Mouse (Mus musculus): Measurements from ENCODE around the gene Tln2. TPM values are rescaled to one million over a fixed set of nuclear protein-coding genes. Genes with fewer than 3 reads are reported as not detected.

Tln2 gene
- polyA plus RNA-seq, 1 experiment from 2014 or later: 18.5 TPM

DNA sequence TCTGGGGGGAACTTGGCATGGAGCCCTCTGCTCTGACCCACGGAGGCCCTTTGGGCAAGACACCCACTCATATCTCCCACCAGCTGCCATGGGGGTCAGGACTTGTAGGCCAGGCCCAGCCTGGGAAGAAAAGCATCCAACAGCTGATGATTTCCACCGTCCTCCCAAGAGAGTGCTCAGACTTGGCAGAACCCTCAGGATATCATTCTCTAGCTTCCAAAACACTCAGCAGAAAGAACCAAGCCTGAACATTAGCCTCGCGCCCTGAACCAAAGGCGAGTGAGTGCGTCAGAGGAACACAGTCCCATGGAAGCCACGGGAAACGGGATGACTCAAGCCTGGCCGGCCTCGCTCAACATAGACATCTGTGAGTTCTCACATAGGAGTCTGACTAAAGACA lies 25.4 kb upstream of the Tln2 start:
- 94% methylated on average over 10 of the region's 10 CpGs for WGBS
- H3K9me3 ChIP-seq (replicated peaks): no peaks in the 10 kb centered on the region
- H3K27me3 ChIP-seq: no peaks in the 10 kb centered on the region
- no peak overlapping the region for H3K4me2 ChIP-seq
- no peak for ATAC-seq
- no peaks in the 10 kb centered on the region for H3K36me3 ChIP-seq (ENCODE audit: poor library complexity, severe bottlenecking)
- H3K4me3 ChIP-seq: no peak overlapping the region
- H3K4me1 ChIP-seq: 0 out of 2 replicates have a peak, but pooled peaks cover 5% of the 10 kb centered on the region
- no peak overlapping the region for H3K27ac ChIP-seq
- H3K9ac ChIP-seq: no peak overlapping the region

DNA sequence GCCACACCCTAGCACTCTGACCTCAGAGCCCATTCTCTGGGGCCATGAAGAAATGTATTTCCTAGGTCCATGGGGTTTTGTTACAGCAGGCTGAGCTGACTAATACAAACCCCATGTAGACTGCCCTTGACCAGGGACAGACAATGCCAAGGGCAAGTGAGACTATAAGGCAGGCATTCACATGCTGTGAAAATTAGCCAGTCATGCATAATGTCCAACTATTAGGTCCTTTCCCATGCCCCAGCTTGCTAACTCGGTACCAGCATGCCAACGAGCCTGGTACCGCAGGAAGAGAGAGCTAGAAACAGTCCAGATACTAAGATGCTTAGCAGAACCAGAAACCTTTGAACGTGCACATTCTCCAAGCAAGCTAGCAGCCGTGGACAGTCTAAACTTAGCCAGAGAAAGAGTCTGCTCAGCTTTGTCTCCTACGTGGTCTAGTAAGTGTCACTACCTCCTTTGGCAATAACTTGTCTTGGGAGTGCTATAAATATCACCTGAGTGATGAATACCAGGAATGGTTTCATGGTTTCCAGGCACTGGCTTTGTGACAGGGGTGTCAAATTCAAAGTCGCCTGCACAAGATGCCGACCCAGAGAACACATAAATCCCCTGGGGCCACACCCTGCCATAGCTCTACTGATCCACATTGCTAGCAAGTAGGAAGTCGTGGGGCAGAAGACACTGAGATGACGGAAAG lies 22.2 kb upstream of the Tln2 start:
- no peak for ATAC-seq
- WGBS: 82% methylated on average over 10 of the region's 10 CpGs
- Histone ChIP-seq H3K4me2 (no peak overlapping the region), H3K9me3 (replicated peaks) (no peaks in the 10 kb centered on the region), H3K4me3 (no peak overlapping the region), H3K36me3 (ENCODE audit: poor library complexity, severe bottlenecking) (no peaks in the 10 kb centered on the region), H3K9ac (no peak overlapping the region), H3K4me1 (0 out of 2 replicates have a peak, but pooled peaks cover 4% of the 10 kb centered on the region), H3K27ac (no peak overlapping the region), H3K27me3 (no peaks in the 10 kb centered on the region)

DNA sequence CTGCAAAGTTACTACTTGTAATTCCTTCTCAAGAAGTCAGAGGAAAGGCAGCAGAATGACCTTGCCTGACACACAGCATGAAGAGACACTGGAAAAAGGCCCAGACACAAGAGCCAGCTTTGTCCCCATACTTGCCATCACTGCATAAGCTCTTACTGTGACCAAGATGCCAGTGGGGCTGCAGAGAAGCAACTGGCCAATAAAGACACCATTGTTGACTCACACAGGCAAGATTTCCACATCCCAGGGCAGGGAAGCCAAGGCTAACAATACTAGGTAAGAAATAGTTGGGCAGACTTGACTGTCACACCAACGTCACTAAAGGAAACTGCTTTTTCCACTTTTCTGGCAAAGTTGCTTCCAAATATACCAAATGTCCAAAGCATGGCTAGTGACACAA lies 20.0 kb upstream of the Tln2 start:
- H3K9ac ChIP-seq: no peak overlapping the region
- no peak overlapping the region for H3K27ac ChIP-seq
- H3K27me3 ChIP-seq: no peaks in the 10 kb centered on the region
- 83% methylated on average over 1 of the region's 1 CpGs for WGBS
- no peaks in the 10 kb centered on the region for H3K9me3 ChIP-seq (replicated peaks)
- no peaks in the 10 kb centered on the region for H3K36me3 ChIP-seq (ENCODE audit: poor library complexity, severe bottlenecking)
- no peak overlapping the region for H3K4me3 ChIP-seq
- no peak overlapping the region for H3K4me2 ChIP-seq
- no peak for ATAC-seq
- peaks cover under 1% of the 10 kb centered on the region; the same call in 1 of the 2 replicates for H3K4me1 ChIP-seq

DNA sequence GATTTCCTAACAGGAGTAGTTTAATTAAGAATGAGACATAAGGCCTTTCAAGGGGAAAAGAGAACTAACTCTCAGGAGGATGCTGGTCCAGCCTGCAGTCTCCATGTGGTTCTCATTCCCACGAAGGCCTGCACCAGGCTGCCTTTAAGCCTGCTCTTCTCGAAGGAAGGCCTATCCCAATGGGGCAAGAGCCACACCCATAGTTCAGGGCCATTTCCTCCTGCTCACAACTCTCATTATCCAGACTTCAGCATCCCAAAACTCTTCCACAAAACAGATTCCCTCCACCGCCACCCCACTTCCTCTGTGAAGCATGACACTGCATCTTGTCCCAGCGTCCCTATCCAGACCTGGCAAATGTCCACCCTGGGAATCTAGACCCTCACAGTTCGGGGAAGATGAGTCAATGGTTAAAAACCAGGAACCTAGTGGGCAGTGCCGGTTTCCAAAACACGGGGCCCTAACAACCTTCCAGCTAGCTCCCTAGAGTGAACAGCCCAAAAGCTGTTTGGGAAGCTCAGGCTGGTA lies 15.3 kb upstream of the Tln2 start:
- ATAC-seq: no peak
- Histone ChIP-seq H3K4me1 (peaks cover 20% of the 10 kb centered on the region), H3K27me3 (no peaks in the 10 kb centered on the region), H3K9me3 (replicated peaks) (no peaks in the 10 kb centered on the region), H3K36me3 (ENCODE audit: poor library complexity, severe bottlenecking) (no peaks in the 10 kb centered on the region), H3K9ac (no peak overlapping the region), H3K27ac (no peak overlapping the region), H3K4me3 (no peak overlapping the region), H3K4me2 (no peak overlapping the region)
- WGBS: 87% methylated on average over 7 of the region's 7 CpGs

- Histone ChIP-seq H3K27me3 (no peaks in the 10 kb centered on the region), H3K27ac (no peak overlapping the region), H3K4me2 (peak overlapping the region; percentile 17; the same call in 1 of the 2 replicates), H3K36me3 (ENCODE audit: poor library complexity, severe bottlenecking) (no peaks in the 10 kb centered on the region), H3K4me3 (no peak overlapping the region), H3K9me3 (replicated peaks) (no peaks in the 10 kb centered on the region), H3K4me1 (peaks cover 20% of the 10 kb centered on the region), H3K9ac (0 out of 2 replicates have a peak overlapping the region, but pooled peaks have one; percentile 27)
- WGBS: 37% methylated on average over 3 of the region's 3 CpGs
- no peak; the same call in 1 of the 2 replicates for ATAC-seq
These were observed 14.1 kb upstream of the Tln2 start for GRCm38 (mm10) chr9:67573683-67573979.

GRCm38 (mm10) chr9:67572790-67573682 lies 13.5 kb upstream of the Tln2 start:
- no peak overlapping the region for H3K4me3 ChIP-seq
- H3K4me1 ChIP-seq: peaks cover 20% of the 10 kb centered on the region
- H3K27me3 ChIP-seq: no peaks in the 10 kb centered on the region
- no peak overlapping the region for H3K27ac ChIP-seq
- 40% methylated on average over 10 of the region's 10 CpGs for WGBS
- H3K9me3 ChIP-seq (replicated peaks): no peaks in the 10 kb centered on the region
- H3K9ac ChIP-seq: peak overlapping the region; percentile 27; the same call in 1 of the 2 replicates
- no peaks in the 10 kb centered on the region for H3K36me3 ChIP-seq (ENCODE audit: poor library complexity, severe bottlenecking)
- peak overlapping the region; percentile 17; the same call in 1 of the 2 replicates for H3K4me2 ChIP-seq
- peak; percentile 38; the same call in 1 of the 2 replicates for ATAC-seq

GRCm38 (mm10) chr9:67565801-67566258 lies 6.3 kb upstream of the Tln2 start:
- H3K27me3 ChIP-seq: no peaks in the 10 kb centered on the region
- H3K36me3 ChIP-seq (ENCODE audit: poor library complexity, severe bottlenecking): no peaks in the 10 kb centered on the region
- H3K4me2 ChIP-seq: no peak overlapping the region
- no peak for ATAC-seq
- 70% methylated on average over 6 of the region's 6 CpGs for WGBS
- H3K4me3 ChIP-seq: no peak overlapping the region
- no peaks in the 10 kb centered on the region for H3K9me3 ChIP-seq (replicated peaks)
- peaks cover 4% of the 10 kb centered on the region; the same call in 1 of the 2 replicates for H3K4me1 ChIP-seq
- H3K9ac ChIP-seq: no peak overlapping the region
- H3K27ac ChIP-seq: no peak overlapping the region

GRCm38 (mm10) chr9:67549811-67550501 lies 9.5 kb downstream of the Tln2 start:
- WGBS: 96% methylated on average over 8 of the region's 8 CpGs
- 0 out of 2 replicates have a peak, but pooled peaks cover 3% of the 10 kb centered on the region for H3K36me3 ChIP-seq (ENCODE audit: poor library complexity, severe bottlenecking)
- no peak overlapping the region for H3K4me3 ChIP-seq
- no peak overlapping the region for H3K4me2 ChIP-seq
- no peaks in the 10 kb centered on the region for H3K27me3 ChIP-seq
- no peaks in the 10 kb centered on the region for H3K4me1 ChIP-seq
- H3K9ac ChIP-seq: no peak overlapping the region
- H3K27ac ChIP-seq: no peak overlapping the region
- ATAC-seq: no peak
- no peaks in the 10 kb centered on the region for H3K9me3 ChIP-seq (replicated peaks)

DNA sequence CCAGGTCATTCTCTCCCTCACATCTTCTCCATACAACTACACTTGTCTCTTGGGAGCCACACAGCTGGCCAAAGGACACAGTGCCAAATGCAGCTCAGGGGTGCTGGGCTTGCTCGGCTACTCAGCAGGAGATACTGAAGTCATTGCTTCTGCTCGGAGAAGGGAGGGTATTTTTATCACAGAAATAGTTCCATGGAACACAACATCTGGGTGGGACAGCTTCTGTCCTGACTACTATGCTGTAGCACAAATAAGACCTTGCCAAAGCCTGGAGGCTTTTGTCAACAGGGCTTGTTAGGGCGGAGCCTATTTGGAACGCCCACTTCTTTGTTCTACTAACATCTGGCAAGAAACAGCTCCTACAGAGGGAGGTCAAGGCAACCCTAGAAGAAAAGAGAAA lies 10.2 kb downstream of the Tln2 start:
- H3K36me3 ChIP-seq (ENCODE audit: poor library complexity, severe bottlenecking): 0 out of 2 replicates have a peak, but pooled peaks cover 3% of the 10 kb centered on the region
- H3K4me2 ChIP-seq: no peak overlapping the region
- no peak overlapping the region for H3K4me3 ChIP-seq
- ATAC-seq: no peak
- WGBS: 28% methylated on average over 4 of the region's 4 CpGs
- no peaks in the 10 kb centered on the region for H3K9me3 ChIP-seq (replicated peaks)
- H3K27ac ChIP-seq: no peak overlapping the region
- no peaks in the 10 kb centered on the region for H3K27me3 ChIP-seq
- H3K9ac ChIP-seq: no peak overlapping the region
- no peaks in the 10 kb centered on the region for H3K4me1 ChIP-seq

DNA sequence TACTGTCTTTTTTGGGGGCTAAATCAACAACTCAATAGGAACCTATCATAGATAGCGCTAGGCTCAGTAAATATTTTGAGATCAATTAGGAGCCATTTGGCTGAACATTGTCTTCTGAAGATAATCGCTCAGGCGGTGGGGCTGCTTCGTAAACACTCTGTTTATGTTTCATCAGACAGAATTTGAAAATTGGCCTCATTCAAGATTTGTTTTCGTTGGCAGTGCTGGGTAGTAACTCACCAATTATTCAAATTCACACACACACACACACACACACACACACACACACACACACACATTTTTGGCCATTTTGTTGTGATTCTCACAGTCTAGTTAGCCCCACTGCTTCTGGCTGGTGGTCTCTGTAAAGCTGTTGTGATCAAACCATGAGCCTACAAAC lies 12.9 kb downstream of the Tln2 start:
- H3K9me3 ChIP-seq (replicated peaks): no peaks in the 10 kb centered on the region
- WGBS: 82% methylated on average over 5 of the region's 5 CpGs
- no peak overlapping the region for H3K4me3 ChIP-seq
- no peaks in the 10 kb centered on the region for H3K36me3 ChIP-seq (ENCODE audit: poor library complexity, severe bottlenecking)
- no peak overlapping the region for H3K9ac ChIP-seq
- H3K27ac ChIP-seq: no peak overlapping the region
- H3K4me2 ChIP-seq: no peak overlapping the region
- ATAC-seq: no peak
- no peaks in the 10 kb centered on the region for H3K4me1 ChIP-seq
- H3K27me3 ChIP-seq: no peaks in the 10 kb centered on the region

DNA sequence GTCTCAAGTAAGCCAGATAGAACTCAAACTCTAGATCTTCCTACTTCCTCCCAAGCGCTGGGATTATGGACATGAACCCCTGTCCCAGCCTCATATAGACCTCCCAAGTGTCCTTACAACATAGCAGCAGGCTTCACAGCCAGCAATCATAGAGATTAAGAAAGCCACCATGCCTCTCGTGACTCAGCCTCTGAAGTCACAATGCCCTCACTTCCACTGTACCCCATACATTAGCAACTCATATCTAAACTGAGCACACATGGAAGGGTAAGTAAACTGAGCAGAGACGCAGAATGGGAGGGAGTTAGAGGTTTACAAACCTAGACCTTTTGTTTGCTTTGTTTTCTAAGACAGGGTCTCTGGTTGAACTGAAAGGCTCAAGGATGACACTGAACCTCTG lies 13.7 kb downstream of the Tln2 start:
- no peak for ATAC-seq
- no peaks in the 10 kb centered on the region for H3K4me1 ChIP-seq
- H3K9me3 ChIP-seq (replicated peaks): no peaks in the 10 kb centered on the region
- no peaks in the 10 kb centered on the region for H3K36me3 ChIP-seq (ENCODE audit: poor library complexity, severe bottlenecking)
- no peak overlapping the region for H3K4me2 ChIP-seq
- WGBS: 91% methylated on average over 3 of the region's 3 CpGs
- H3K9ac ChIP-seq: no peak overlapping the region
- H3K27ac ChIP-seq: no peak overlapping the region
- H3K4me3 ChIP-seq: no peak overlapping the region
- no peaks in the 10 kb centered on the region for H3K27me3 ChIP-seq
